Mouse (Mus musculus): ENCODE measurements around the gene Tmem186.

DNA sequence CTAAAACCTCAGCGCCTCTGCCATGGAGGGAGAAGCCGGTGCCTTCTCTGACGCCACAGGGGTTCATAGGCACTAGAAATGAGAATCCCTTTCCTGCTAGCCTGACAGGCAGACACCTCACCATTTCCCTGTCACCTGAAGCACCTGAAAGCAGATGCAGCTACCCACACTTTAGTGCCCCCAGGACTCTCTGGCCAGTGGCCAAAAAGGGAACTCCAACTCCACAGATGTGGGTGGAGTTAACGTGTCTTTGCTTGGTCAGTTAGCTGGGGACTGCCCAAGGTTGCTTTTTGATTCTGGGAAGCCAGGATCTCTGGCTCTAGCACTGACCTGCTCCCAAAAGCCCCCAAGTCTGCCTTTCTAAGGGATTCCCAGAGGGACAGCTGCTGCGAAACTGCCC is 31.9 kb upstream of the Tmem186 start:
- TF ChIP-seq CTCF (IDR thresholded peaks at IDR 0.05; ENCODE audit: insufficient read depth, low read length), result no peak
- no peak for TF ChIP-seq POLR2A (IDR thresholded peaks at IDR 0.05; ENCODE audit: borderline replicate concordance, extremely low read depth, low read depth, low read length)

Data from lung, adult 2 months (tissue).